Mouse (Mus musculus) urinary bladder, postnatal 36 days (tissue): ENCODE results near the gene Rps6kc1.
A peak's percentile ranks its signal among the peaks of the same experiment; 100 is the strongest.

Experiments
- DNase-seq, 2 experiments: peaks; one replicate each; pipeline ENCODE4 v3.0.0; 2022; ENCODE audit warnings: low spot score in 2 of 2, mixed read lengths in 1 of 2

The Rps6kc1 gene

GRCm38 (mm10) chr1:190766800-190767199, 144.8 kb downstream of the Rps6kc1 start:
- no peak for DNase-seq

- no peak for DNase-seq
These were observed 147.8 kb downstream of the Rps6kc1 start for GRCm38 (mm10) chr1:190763756-190764155.

DNA sequence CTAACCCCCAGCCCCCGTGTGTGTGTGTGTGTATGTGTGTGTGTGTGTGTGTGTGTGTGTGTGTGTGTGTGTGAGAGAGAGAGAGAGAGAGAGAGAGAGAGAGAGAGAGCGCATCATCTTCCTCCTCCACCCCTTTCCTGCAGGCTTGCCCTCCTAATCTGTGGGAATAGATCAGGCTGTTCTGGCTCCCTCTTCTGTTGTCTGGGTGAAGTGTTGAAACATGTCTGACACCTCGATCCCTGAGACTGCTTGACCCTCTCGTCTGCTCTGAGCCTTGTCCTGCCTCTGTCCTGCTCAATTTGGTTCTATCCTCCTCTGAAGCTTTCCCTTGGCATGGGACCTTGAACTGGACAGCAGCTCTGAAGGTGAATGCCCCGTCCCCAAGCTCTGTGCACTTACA, 149.8 kb downstream of the Rps6kc1 start:
- no peak for DNase-seq

DNA sequence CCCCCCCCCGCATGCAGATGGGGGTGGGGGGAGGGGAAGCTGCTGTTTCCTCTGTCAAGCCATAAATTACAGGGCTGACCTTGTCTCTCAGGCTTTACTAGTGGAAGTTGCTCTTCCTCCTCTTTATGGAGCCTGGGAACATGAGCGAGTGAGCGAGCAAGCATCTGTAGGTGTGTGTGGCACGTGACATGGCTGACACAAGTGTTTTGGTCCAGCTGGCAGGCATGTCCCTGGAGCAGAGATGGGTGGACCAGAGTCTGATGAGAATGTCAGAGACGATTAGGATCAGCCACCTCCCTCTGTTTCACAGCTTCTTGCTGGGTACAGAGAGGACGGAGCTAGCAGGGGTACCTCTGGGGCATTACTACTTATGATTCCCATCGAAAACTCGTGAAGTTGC, 153.7 kb downstream of the Rps6kc1 start:
- no peak for DNase-seq

DNA sequence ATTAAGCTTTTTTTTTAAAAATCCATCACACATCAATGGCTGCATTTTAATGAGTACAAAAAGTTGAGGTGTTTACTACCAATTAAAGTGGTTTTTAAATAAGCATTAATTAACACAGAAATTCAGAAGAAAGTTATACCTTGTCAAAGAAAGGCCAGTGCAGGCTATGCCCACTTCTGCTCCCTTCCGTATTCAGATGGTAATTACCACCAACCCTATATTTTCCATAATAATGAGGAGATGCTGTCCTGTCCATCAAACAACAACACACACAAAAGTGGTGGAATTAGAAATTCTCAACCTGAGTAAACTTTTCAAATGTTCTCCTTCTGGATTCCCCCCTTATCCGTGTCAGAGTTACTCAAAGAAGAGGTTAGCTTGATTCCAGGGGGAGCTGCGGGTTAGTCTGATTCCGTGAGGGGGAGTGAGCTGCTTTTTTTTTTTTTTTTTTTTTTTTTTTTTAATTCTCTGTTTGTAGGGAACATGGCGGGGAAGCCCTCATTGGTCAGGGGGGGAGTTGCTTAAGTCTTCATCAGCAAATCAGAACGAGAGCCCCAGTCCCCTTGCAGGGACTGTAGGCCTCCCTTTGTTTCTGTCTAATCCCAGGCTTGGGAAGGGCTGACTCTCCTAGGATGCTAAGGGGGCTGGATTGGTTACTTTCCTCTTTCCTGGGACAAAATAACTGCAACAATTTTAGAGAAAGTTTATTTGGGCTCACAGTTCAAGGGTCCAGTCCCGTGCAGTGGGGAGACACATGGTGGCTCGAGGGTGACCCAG, 159.6 kb downstream of the Rps6kc1 start:
- DNase-seq, result no peak

- no peak for DNase-seq
These were observed 162.6 kb downstream of the Rps6kc1 start for GRCm38 (mm10) chr1:190748937-190749336.

- no peak for DNase-seq
These were observed 170.1 kb downstream of the Rps6kc1 start for GRCm38 (mm10) chr1:190741421-190741820.

DNA sequence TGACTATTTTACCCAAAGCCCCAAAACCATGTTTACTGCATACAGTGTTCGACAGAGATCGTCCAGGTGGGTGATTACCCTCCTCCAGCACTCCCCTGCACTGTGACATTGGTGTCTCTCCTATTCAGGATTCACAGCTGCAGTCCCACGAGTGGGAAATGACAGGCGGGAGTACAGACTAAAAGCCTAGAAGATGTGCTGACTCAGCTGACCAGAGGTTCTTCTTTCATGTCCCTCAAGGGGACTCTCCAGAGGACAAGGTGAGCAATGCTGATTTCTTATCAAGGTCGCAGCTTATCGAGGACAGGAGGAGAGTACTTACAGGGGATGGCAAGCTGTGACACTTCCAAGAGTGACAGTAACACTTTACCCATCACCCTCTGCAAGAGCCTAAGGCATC, 178.8 kb downstream of the Rps6kc1 start:
- no peak for DNase-seq

DNA sequence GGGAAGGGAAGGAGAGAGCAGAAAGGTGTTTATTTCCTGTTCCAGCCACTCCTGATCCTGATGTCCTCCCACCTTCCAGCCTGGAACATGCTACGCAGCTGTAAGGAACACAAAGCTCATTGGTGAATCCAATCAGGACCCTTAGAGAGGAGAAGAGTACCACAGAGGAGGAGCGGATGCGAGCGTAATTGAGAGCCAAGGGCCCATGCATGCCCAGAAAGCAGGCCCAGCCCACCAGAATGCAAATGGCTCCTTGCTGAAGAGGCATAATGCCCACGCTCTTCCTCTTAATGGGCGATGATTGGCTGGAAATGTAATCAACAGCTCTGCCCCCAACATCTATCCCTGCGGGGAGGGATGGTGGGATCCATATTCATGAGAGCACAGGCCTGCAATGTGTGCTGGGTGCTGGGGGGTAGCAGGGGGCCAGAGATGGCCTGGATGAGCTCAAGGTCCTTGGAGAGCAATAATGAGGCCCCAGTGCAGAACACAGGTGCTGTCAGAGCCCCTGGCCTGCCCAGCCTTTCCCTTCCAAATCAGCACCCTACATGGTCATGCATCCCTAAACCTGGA, 182.0 kb downstream of the Rps6kc1 start:
- DNase-seq, result no peak

DNA sequence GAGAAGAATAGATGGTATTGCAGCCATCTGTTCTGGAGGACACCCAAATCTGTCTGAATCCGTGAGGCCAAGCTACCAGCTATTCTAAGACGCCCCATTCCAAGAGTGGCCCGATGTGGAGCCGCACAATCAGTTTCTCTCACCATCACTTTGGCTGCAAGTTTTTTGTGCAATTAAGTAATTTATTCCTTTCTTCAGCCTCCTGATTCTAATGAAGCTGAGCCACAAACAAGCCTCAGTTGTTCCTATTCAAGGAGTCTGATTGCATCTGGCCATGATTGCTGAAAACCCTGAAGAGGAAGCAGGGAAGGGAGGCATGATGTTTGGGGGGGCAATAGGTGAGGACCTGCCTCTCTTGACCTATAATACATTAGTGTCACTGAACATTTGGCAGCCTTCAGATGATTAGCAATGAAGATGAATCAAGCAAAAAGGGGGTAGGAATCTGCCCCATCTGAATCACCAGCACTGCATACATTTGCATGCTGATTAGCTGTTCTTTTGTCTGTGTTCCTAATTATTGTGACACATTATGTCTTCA, 183.4 kb downstream of the Rps6kc1 start:
- DNase-seq, result no peak

GRCm38 (mm10) chr1:190727385-190727784, 184.2 kb downstream of the Rps6kc1 start:
- DNase-seq, result no peak

GRCm38 (mm10) chr1:190724591-190725380, 186.8 kb downstream of the Rps6kc1 start:
- no peak for DNase-seq

DNA sequence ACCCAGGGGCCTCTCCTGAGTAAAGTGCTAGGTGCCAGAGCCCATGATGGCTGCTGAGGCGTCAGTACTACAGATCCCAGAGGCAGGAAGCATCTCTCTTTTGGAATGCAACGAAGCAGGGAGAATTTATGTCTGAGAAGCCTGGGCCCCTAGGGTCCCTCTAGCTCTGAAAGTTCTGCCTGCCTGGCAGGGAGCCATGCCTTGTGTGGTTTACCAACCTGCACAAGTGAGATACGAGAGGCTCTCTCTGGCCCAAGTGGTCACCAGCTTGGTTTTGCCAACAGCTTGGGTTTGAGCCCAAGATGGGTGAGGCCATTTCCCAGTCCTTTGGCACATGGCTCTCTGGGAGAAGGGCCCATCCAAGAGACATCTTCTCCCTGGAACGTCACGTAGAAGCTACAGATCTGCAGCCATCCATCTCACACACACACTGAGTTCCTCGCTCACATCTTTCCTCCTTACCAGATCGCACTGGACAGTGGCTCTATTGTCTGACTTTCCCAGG, 187.6 kb downstream of the Rps6kc1 start:
- DNase-seq, result no peak

GRCm38 (mm10) chr1:190713848-190714247, 197.7 kb downstream of the Rps6kc1 start:
- DNase-seq, result no peak

DNA sequence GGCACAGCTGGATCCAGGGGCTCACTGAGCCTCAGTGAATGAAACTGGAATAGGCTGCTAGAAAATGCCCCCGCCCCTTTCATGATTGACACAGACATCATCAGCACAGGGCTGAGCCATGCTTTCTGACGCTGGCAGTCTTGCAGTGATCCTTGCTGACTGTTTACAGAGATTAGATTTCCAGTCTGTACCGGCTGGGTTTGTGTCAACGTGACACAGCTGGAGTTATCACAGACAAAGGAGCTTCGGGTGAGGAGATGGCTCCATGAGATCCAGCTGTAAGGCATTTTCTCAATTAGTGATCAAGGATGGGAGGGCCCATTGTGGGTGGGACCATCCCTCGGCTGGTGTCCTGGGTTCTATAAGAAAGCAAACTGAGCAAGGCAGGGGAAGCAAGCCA, 214.0 kb downstream of the Rps6kc1 start:
- DNase-seq, result no peak

DNA sequence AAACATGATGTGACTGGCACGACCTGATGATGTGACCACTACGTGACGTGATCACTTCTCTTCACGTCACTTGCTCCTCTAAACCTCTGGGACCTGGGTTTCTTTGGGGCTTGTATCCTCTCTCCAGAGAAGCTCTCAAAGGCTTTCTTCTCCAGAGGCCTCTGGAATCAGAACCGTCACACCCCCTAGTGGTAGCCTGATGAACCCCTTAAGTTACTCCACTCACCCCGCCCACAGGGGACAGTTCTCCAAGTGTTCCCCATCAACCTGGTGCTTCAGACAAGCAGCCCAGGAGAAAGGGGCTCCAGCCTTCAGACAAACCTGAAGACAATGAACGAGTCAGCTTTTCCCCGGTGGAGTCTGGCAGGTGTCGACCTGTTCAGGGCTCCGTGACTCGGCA, 216.0 kb downstream of the Rps6kc1 start:
- peak in 1 of 2 experiments; percentile 20 for DNase-seq

- no peak for DNase-seq
These were observed 220.9 kb downstream of the Rps6kc1 start for GRCm38 (mm10) chr1:190690528-190691262.

- no peak for DNase-seq
These were observed 228.5 kb downstream of the Rps6kc1 start for GRCm38 (mm10) chr1:190683060-190683459.

- DNase-seq, result peak in 1 of 2 experiments; percentile 22
These were observed 229.3 kb downstream of the Rps6kc1 start for GRCm38 (mm10) chr1:190682021-190682926.

DNA sequence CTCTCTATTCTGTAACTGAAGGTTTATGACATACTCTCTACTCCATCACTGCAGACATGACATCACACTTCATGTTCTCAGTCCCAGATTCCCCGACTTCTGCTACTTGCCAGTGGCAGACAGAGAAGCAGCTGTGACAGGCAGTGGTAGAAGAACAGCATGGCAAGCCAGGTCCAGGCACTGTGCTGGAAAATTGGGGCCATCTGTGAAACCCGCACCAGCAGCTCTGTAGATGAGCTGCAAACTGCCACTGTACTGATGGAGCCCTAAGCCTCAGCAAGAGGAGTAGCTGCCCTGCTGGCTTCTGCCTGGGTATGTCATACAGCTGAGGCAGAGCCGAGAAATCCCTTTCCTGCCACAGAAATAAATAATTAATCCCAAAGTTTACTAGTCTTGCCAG, 236.1 kb downstream of the Rps6kc1 start:
- DNase-seq, result no peak
